Mouse (Mus musculus) midbrain, embryonic 15.5 days (tissue): Measurements from ENCODE around the gene Gm20388. TPM values are rescaled to one million over a fixed set of nuclear protein-coding genes. Genes with fewer than 3 reads are reported as not detected.

Source experiments
- ATAC-seq: fragments of 200-750 bp; cut with Nextera tagmentation; replicated peaks from 2 replicates; pipeline ENCODE4 v1.8.0; 2017; ENCODE audit warnings: moderate TSS enrichment
- H3K27ac ChIP-seq: fragments of 300-500 bp; sonication (generic); 2 replicates; pipeline ENCODE4 v1.5.1; 2015; ENCODE audit warnings: mild to moderate bottlenecking, inconsistent platforms
- H3K27me3 ChIP-seq: fragments of 300-500 bp; sonication (generic); replicated peaks from 2 replicates; pipeline ENCODE4 v1.6.1; 2015; ENCODE audit warnings: inconsistent platforms
- H3K36me3 ChIP-seq: fragments of 300-500 bp; sonication (generic); replicated peaks from 2 replicates; pipeline ENCODE4 v1.6.1; 2015; ENCODE audit warnings: inconsistent platforms
- H3K4me1 ChIP-seq: fragments of 300-500 bp; sonication (generic); 2 replicates; pipeline ENCODE4 v1.6.1; 2015; ENCODE audit warnings: inconsistent platforms
- H3K4me2 ChIP-seq: fragments of 300-500 bp; sonication (generic); 2 replicates; pipeline ENCODE4 v1.6.1; 2015; ENCODE audit warnings: inconsistent platforms, mild to moderate bottlenecking, moderate library complexity
- H3K4me3 ChIP-seq: fragments of 300-500 bp; sonication (generic); 2 replicates; pipeline ENCODE4 v1.5.1; 2015; ENCODE audit warnings: mild to moderate bottlenecking, inconsistent platforms
- H3K9ac ChIP-seq: fragments of 300-500 bp; sonication (generic); 2 replicates; pipeline ENCODE4 v1.6.1; 2015; ENCODE audit warnings: mild to moderate bottlenecking, inconsistent platforms
- H3K9me3 ChIP-seq: fragments of 300-500 bp; sonication (generic); 2 replicates; pipeline ENCODE4 v1.6.1; 2016; ENCODE audit warnings: inconsistent platforms
- WGBS: fragments of 180-500 bp; shearing (Covaris S2); methylation state at CpG from one replicate; pipeline ENCODE4 v1.1.7; 2015; ENCODE audit warnings: mixed read lengths; 5-methylcytosine and 5-hydroxymethylcytosine counted together
- polyA plus RNA-seq: library from polyadenylated mRNA; unstranded; fragments of >200 nt; fragmentation: Nextera tagmentation; extraction: Ambion mirVana; gene quantifications from 2 replicates; pipeline ENCODE4 v1.2.1, GENCODE M21; 2015

Gm20388 gene
- polyA plus RNA-seq, 1 experiment from 2014 or later, result 5.6 TPM

GRCm38 (mm10) chr8:120647532-120647931, 736.9 kb downstream of the Gm20388 start, which contains the start of gene 1190005I06Rik:
Gene 1190005I06Rik, minus strand, starts transcription at chr8:120647632.
- Histone ChIP-seq H3K4me2 (no peak within 1 kb of the TSS), H3K36me3 (no peaks in the 10 kb centered on the region), H3K4me1 (no peaks in the 10 kb centered on the region), H3K27ac (no peak within 1 kb of the TSS), H3K4me3 (no peak within 1 kb of the TSS), H3K9me3 (no peaks in the 10 kb centered on the region), H3K9ac (no peak within 1 kb of the TSS), H3K27me3 (no peaks in the 10 kb centered on the region)
- no peak for ATAC-seq
- 37% methylated on average over 7 of the region's 7 CpGs for WGBS

GRCm38 (mm10) chr8:120656322-120657052, 745.8 kb downstream of the Gm20388 start:
- 76% methylated on average over 7 of the region's 7 CpGs for WGBS
- H3K9ac ChIP-seq, result no peak overlapping the region

GRCm38 (mm10) chr8:120657415-120657814, 746.8 kb downstream of the Gm20388 start:
- Histone ChIP-seq H3K9me3 (no peaks in the 10 kb centered on the region), H3K9ac (no peak overlapping the region), H3K4me1 (no peaks in the 10 kb centered on the region), H3K27ac (no peak overlapping the region), H3K4me2 (no peak overlapping the region), H3K4me3 (no peak overlapping the region), H3K36me3 (peaks cover 18% of the 10 kb centered on the region), H3K27me3 (no peaks in the 10 kb centered on the region)
- WGBS, result 82% methylated on average over 8 of the region's 8 CpGs
- no peak for ATAC-seq

More at GRCm38 (mm10) chr8:120656322-120657052, 745.8 kb downstream of the Gm20388 start:
- H3K4me1 ChIP-seq, result no peaks in the 10 kb centered on the region
- no peak overlapping the region for H3K4me2 ChIP-seq
- no peak overlapping the region for H3K27ac ChIP-seq
- ATAC-seq, result no peak
- H3K36me3 ChIP-seq, result peaks cover 18% of the 10 kb centered on the region
- no peak overlapping the region for H3K4me3 ChIP-seq
- no peaks in the 10 kb centered on the region for H3K9me3 ChIP-seq
- no peaks in the 10 kb centered on the region for H3K27me3 ChIP-seq

- 83% methylated on average over 6 of the region's 6 CpGs for WGBS
- Histone ChIP-seq H3K4me1 (peaks cover 46% of the 10 kb centered on the region), H3K4me3 (no peak overlapping the region)
Measured at GRCm38 (mm10) chr8:120664566-120664965, 753.9 kb downstream of the Gm20388 start.

GRCm38 (mm10) chr8:120665726-120666455, 755.2 kb downstream of the Gm20388 start:
- peak overlapping the region; percentile 73 for H3K4me2 ChIP-seq
- H3K36me3 ChIP-seq, result no peaks in the 10 kb centered on the region; the same call in 1 of the 2 replicates
- no peak overlapping the region for H3K27ac ChIP-seq
- ATAC-seq, result no peak
- 0 out of 2 replicates have a peak overlapping the region, but pooled peaks have one; percentile 97 for H3K9ac ChIP-seq
- peak overlapping the region; percentile 98; the same call in 1 of the 2 replicates for H3K4me3 ChIP-seq
- H3K9me3 ChIP-seq, result no peaks in the 10 kb centered on the region
- H3K4me1 ChIP-seq, result peaks cover 53% of the 10 kb centered on the region
- no peaks in the 10 kb centered on the region for H3K27me3 ChIP-seq
- 77% methylated on average over 3 of the region's 3 CpGs for WGBS

More at GRCm38 (mm10) chr8:120664566-120664965, 753.9 kb downstream of the Gm20388 start:
- no peak overlapping the region for H3K4me2 ChIP-seq
- ATAC-seq, result no peak
- H3K9me3 ChIP-seq, result no peaks in the 10 kb centered on the region
- H3K27me3 ChIP-seq, result no peaks in the 10 kb centered on the region
- H3K27ac ChIP-seq, result no peak overlapping the region
- no peaks in the 10 kb centered on the region for H3K36me3 ChIP-seq
- H3K9ac ChIP-seq, result no peak overlapping the region; the same call in 1 of the 2 replicates

DNA sequence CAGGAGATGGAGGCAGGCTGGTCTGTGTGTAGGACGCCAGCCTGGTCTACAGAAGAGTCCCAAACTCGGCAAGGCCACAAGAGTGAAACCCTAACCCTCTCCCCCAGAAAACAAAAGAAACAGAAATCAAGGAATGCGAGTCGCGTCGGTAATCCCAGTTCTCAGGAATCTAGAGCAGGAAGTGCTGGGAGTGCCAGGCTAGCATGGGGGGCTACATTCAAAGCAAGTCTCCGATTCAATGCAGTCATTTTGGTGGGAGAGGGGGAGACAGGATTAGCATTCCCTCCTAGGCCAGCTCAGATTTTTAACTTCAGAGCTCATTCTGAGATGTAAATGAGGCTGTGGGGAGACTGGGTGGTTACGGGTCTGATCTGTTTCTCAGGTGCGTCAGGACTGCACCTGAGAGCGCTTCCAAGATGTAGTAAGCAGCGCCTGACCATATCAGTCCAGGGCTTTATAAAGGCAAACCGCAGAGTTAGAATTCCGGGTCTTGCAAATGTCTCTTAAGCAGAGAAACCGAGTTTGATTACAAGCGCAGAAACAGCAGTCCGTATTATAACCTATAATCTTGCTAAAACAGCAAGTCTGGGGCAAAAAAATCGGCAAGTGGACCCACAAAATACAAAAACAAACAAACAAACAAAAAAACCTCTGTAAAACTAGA, 756.3 kb downstream of the Gm20388 start:
- Histone ChIP-seq H3K4me3 (peak overlapping the region; percentile 98), H3K4me1 (peaks cover 61% of the 10 kb centered on the region), H3K27me3 (no peaks in the 10 kb centered on the region), H3K27ac (peak overlapping the region; percentile 85), H3K4me2 (peak overlapping the region; percentile 73), H3K9me3 (no peaks in the 10 kb centered on the region), H3K9ac (peak overlapping the region; percentile 97), H3K36me3 (peaks cover 2% of the 10 kb centered on the region; the same call in 1 of the 2 replicates)
- 2% methylated on average over 17 of the region's 17 CpGs for WGBS
- ATAC-seq, result no peak

DNA sequence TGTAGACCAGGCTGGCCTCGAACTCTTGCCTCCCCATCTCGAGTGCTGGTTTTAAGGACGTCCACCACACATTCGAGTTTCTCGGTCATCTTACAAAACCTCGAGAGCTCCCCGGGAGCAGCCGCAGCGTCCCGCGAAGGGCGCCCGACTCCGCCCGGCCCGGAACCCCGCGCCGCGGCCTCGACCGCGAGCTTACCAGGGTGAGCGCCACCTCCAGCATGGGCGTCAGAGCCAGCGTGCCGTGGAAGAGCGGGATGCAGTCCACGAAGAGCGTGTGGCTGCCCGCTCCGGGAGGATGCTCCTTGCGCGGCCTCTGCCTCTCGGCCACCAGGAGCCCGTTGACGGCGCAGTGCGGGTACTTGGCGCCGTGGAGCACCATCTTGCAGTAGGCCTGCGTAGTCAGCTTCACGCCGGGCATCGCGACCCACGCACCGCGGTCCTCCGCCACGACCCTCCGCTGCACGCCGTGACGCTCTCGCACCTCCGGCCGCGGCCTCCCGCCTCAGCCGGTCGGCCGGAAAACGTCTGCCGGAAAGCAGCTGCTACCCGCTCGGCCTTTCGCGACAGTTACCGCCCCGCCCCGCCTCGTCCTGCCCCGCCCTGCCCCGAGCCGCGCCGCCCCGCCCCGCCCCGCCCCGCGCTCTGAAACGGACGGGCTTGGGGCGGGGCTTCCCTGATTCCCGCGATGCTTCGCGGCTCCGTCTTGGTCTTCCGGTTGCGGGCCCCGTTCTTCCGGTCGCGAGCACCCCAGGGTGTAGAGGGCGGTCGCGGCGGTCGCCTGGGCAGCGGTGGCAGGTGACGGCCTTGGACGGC, 757.1 kb downstream of the Gm20388 start, which contains the start of the genes Gm27021 and Cox4i1:
Gene Gm27021, minus strand, starts transcription at position 519 of the 813 bp plus-strand sequence.
Gene Cox4i1, plus strand, starts transcription at position 662 of the 813 bp plus-strand sequence.
- peak within 1 kb of the TSS; percentile 73 for H3K4me2 ChIP-seq
- H3K27ac ChIP-seq, result peak within 1 kb of the TSS; percentile 85
- H3K36me3 ChIP-seq, result peaks cover 10% of the 10 kb centered on the region; the same call in 1 of the 2 replicates
- WGBS, result under 1% methylated on average over 105 of the region's 105 CpGs
- peak within 1 kb of the TSS; percentile 98 for H3K4me3 ChIP-seq
- H3K9me3 ChIP-seq, result no peaks in the 10 kb centered on the region
- peaks cover 61% of the 10 kb centered on the region for H3K4me1 ChIP-seq
- ATAC-seq, result peak; percentile 94
- H3K27me3 ChIP-seq, result no peaks in the 10 kb centered on the region
- H3K9ac ChIP-seq, result peak within 1 kb of the TSS; percentile 97

DNA sequence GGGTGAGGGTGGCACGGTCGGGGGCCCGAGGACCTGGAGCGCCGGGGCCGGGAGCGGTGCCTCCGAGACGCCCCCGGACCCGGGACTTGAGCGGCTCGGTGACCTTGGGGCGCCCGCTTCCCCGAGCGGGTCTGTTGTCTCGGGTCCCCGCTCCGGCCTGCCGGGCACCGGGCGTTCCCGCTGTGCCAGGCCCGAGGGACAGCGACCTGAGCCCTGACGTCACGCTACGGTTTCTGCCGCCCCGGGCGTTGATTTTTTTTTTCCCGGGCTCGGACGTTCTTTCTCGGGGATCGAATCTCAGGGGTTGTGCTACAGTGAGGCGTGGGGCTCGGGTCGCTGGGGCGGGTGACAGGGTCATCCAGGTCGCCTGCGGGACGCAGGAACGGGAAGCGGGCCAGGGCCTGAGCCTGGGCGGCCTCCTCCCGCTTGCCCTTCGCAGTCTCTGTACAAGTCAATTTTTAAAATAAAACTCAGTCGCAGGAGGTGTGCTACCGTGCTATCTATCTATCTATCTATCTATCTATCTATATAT, 757.8 kb downstream of the Gm20388 start, which contains the start of gene Emc8:
Gene Emc8, minus strand, starts transcription at position 200 of the 532 bp plus-strand sequence.
- peak within 1 kb of the TSS; percentile 73 for H3K4me2 ChIP-seq
- H3K4me3 ChIP-seq, result peak within 1 kb of the TSS; percentile 98
- peak within 1 kb of the TSS; percentile 97 for H3K9ac ChIP-seq
- H3K27ac ChIP-seq, result peak within 1 kb of the TSS; percentile 85
- no peak for ATAC-seq
- H3K4me1 ChIP-seq, result peaks cover 61% of the 10 kb centered on the region
- no peaks in the 10 kb centered on the region for H3K27me3 ChIP-seq
- H3K36me3 ChIP-seq, result peaks cover 17% of the 10 kb centered on the region; the same call in 1 of the 2 replicates
- WGBS, result under 1% methylated on average over 50 of the region's 51 CpGs
- no peaks in the 10 kb centered on the region for H3K9me3 ChIP-seq

GRCm38 (mm10) chr8:120671775-120672174, 761.1 kb downstream of the Gm20388 start:
- no peak overlapping the region for H3K4me2 ChIP-seq
- peaks cover 30% of the 10 kb centered on the region for H3K4me1 ChIP-seq
- H3K27me3 ChIP-seq, result no peaks in the 10 kb centered on the region
- H3K9ac ChIP-seq, result no peak overlapping the region
- no peak overlapping the region for H3K27ac ChIP-seq
- H3K4me3 ChIP-seq, result no peak overlapping the region
- ATAC-seq, result no peak
- no peaks in the 10 kb centered on the region for H3K9me3 ChIP-seq
- peaks cover 18% of the 10 kb centered on the region; the same call in 1 of the 2 replicates for H3K36me3 ChIP-seq
- 53% methylated on average over 6 of the region's 6 CpGs for WGBS

GRCm38 (mm10) chr8:120672626-120673229, 762.1 kb downstream of the Gm20388 start:
- H3K4me2 ChIP-seq, result no peak overlapping the region
- WGBS, result 93% methylated on average over 16 of the region's 16 CpGs
- H3K36me3 ChIP-seq, result peaks cover 18% of the 10 kb centered on the region; the same call in 1 of the 2 replicates
- no peaks in the 10 kb centered on the region for H3K9me3 ChIP-seq
- H3K27me3 ChIP-seq, result no peaks in the 10 kb centered on the region
- H3K4me1 ChIP-seq, result peaks cover 24% of the 10 kb centered on the region
- no peak overlapping the region for H3K27ac ChIP-seq
- no peak overlapping the region for H3K9ac ChIP-seq
- ATAC-seq, result no peak
- no peak overlapping the region for H3K4me3 ChIP-seq
